12 mouse cellular contexts compared by ENCODE assay signal in genomic region chr5:116407936-116408335, GRCm38 (mm10). TPM values are rescaled to one million over a fixed set of nuclear protein-coding genes. Genes with fewer than 3 reads are reported as not detected.
DNase-seq lines count a peak whose midpoint lies in the region; ATAC-seq and TF ChIP-seq lines count a peak whose summit lies in the region.
"Had no signal": no experiment of that assay in that cellular context is flagged by ENCODE, and none has a peak within 500 bp of the region (broad histone marks: within the 10 kb centered on the region; RNA-seq: fewer than 3 reads in every experiment).

No protein-coding gene starts in this region.

- WGBS in heart, postnatal 0 days: 15% methylated on average over 6 of the region's 6 CpGs
- 7% methylated on average over 6 of the region's 6 CpGs for WGBS in intestine, postnatal 0 days

- H3K9me3 ChIP-seq in heart, postnatal 0 days (replicated peaks; ENCODE audit: control insufficient read depth, low read length): no peaks in the 10 kb centered on the region
- H3K9me3 ChIP-seq in E14TG2a.4 (ENCODE audit: low read length): no peaks in the 10 kb centered on the region
- H3K9me3 ChIP-seq in intestine, postnatal 0 days (ENCODE audit: control insufficient read depth): no peaks in the 10 kb centered on the region

- peaks cover 6% of the 10 kb centered on the region; the same call in 1 of the 2 replicates for H3K36me3 ChIP-seq in heart, postnatal 0 days (replicated peaks; ENCODE audit: control insufficient read depth, insufficient read depth, low read length)
- peaks cover 10% of the 10 kb centered on the region; the same call in 1 of the 2 replicates for H3K36me3 ChIP-seq in E14TG2a.4 (ENCODE audit: insufficient read depth, low read length)
- no peaks in the 10 kb centered on the region for H3K36me3 ChIP-seq in intestine, postnatal 0 days (ENCODE audit: control insufficient read depth, insufficient read depth)

- H3K27me3 ChIP-seq in heart, postnatal 0 days (ENCODE audit: control insufficient read depth, insufficient read depth, low read length): no peaks in the 10 kb centered on the region
- H3K27me3 ChIP-seq in E14TG2a.4 (ENCODE audit: insufficient read depth, low read length): no peaks in the 10 kb centered on the region
- no peaks in the 10 kb centered on the region for H3K27me3 ChIP-seq in intestine, postnatal 0 days (replicated peaks; ENCODE audit: control insufficient read depth, insufficient read depth, low read length)

- H3K9ac ChIP-seq in heart, postnatal 0 days (replicated peaks; ENCODE audit: low read depth, low read length): no peak overlapping the region
- no peak overlapping the region for H3K9ac ChIP-seq in intestine, postnatal 0 days (ENCODE audit: low read depth, low read length)

- intact Hi-C loops in heart, postnatal 14 days (cut with DNase I): loop anchor here (5.0 kb wide), 1 partner anchor 44 kb away; no protein-coding TSS in a partner anchor

- peak; percentile 64 for DNase-seq in heart, postnatal 0 days (ENCODE audit: low spot score)
- no peak for DNase-seq in heart, postnatal 14 days
- peak; percentile 87 for DNase-seq in ES-CJ7 (ENCODE audit: low read depth, low spot score)
- no peak for DNase-seq in right cerebral cortex, postnatal 36 days (ENCODE audit: low spot score in 2 of 2)
- DNase-seq in urinary bladder, postnatal 14 days (ENCODE audit: low spot score): no peak
- no peak for DNase-seq in frontal cortex, postnatal 14 days (ENCODE audit: low spot score in 2 of 2)
- DNase-seq: gastrocnemius, postnatal 10 days; right cerebral cortex, postnatal 14 days had no signal

- peaks cover 18% of the 10 kb centered on the region; the same call in 1 of the 2 replicates for H3K4me1 ChIP-seq in heart, postnatal 0 days (ENCODE audit: control insufficient read depth, insufficient read depth)
- H3K4me1 ChIP-seq in E14TG2a.4 (replicated peaks; ENCODE audit: low read depth, low read length): peaks cover 71% of the 10 kb centered on the region
- H3K4me1 ChIP-seq in intestine, postnatal 0 days (replicated peaks; ENCODE audit: control insufficient read depth, insufficient read depth, low read length): no peaks in the 10 kb centered on the region

- no peak for TF ChIP-seq CTCF in heart, postnatal 0 days (IDR thresholded peaks at IDR 0.05; ENCODE audit: low read depth)
- no peak for TF ChIP-seq CTCF in E14TG2a.4 (conservative IDR thresholded peaks at IDR 0.05; ENCODE audit: low read length)
- TF ChIP-seq CTCF in intestine, postnatal 0 days (IDR thresholded peaks at IDR 0.05; ENCODE audit: low read depth): no peak

- no peak for TF ChIP-seq EP300 in heart, postnatal 0 days (IDR thresholded peaks at IDR 0.05; ENCODE audit: low read depth)

- no peak overlapping the region for H3K4me2 ChIP-seq in heart, postnatal 0 days (ENCODE audit: low read depth, low read length)
- H3K4me2 ChIP-seq in intestine, postnatal 0 days (replicated peaks; ENCODE audit: low read depth): no peak overlapping the region
- H3K4me2 ChIP-seq: liver, embryonic 11.5 days had no signal

- no peak overlapping the region for H3K4me3 ChIP-seq in heart, postnatal 0 days (ENCODE audit: low read depth, low read length)
- H3K4me3 ChIP-seq in E14TG2a.4 (replicated peaks; ENCODE audit: low read length): 0 out of 2 replicates have a peak overlapping the region, but pooled peaks have one; percentile 17
- no peak overlapping the region for H3K4me3 ChIP-seq in intestine, postnatal 0 days (ENCODE audit: low read depth, low read length)

- peak; percentile 45 for ATAC-seq in heart, postnatal 0 days (ENCODE audit: insufficient read depth, low read depth)
- ATAC-seq in intestine, postnatal 0 days: peak; percentile 75

- 0 out of 2 replicates have a peak overlapping the region, but pooled peaks have one; percentile 23 for H3K27ac ChIP-seq in heart, postnatal 0 days (ENCODE audit: low read depth)
- peak overlapping the region; percentile 5; the same call in 1 of the 2 replicates for H3K27ac ChIP-seq in intestine, postnatal 0 days (ENCODE audit: low read depth, low read length)

RNA-seq across cellular contexts. Expression of gene Hspb8, which starts 14.7 kb away (rescaled TPM):
- total RNA-seq in heart, postnatal 0 days (2014; rRNA removed; ENCODE audit: low replicate concordance): 102 and 111 TPM in 2 replicates
- polyA plus RNA-seq in heart, postnatal 0 days (2015; fragmentation: Nextera tagmentation; extraction: Ambion mirVana): 26.9 and 30.3 TPM in 2 replicates
- total RNA-seq in heart, postnatal 14 days (2021): 100 to 1,000 TPM; 234 to 252 TPM
- 9.0 and 10.5 TPM in 2 replicates for polyA plus RNA-seq in intestine, postnatal 0 days (2015; fragmentation: Nextera tagmentation; extraction: Ambion mirVana)
- total RNA-seq: common myeloid progenitor, adult 5-6 weeks had no signal

Comparison
In these comparisons a context has a peak if more than half of its experiments do, and no peak if none do; other contexts are left out.
1. DNase-seq: peak in heart, postnatal 0 days (single experiment) and ES-CJ7 (single experiment); none in heart, postnatal 14 days (0 of 2), right cerebral cortex, postnatal 36 days (0 of 2), urinary bladder, postnatal 14 days (single experiment) and frontal cortex, postnatal 14 days (0 of 2).